Mouse (Mus musculus) right cerebral cortex, postnatal 36 days (tissue): ENCODE data around the gene Mrps16.

Source experiments
- DNase-seq, 2 experiments: peaks; one replicate each; pipeline ENCODE4 v3.0.0; 2022; ENCODE audit warnings: low spot score in 2 of 2, mixed read lengths in 1 of 2

Gene Mrps16

DNA sequence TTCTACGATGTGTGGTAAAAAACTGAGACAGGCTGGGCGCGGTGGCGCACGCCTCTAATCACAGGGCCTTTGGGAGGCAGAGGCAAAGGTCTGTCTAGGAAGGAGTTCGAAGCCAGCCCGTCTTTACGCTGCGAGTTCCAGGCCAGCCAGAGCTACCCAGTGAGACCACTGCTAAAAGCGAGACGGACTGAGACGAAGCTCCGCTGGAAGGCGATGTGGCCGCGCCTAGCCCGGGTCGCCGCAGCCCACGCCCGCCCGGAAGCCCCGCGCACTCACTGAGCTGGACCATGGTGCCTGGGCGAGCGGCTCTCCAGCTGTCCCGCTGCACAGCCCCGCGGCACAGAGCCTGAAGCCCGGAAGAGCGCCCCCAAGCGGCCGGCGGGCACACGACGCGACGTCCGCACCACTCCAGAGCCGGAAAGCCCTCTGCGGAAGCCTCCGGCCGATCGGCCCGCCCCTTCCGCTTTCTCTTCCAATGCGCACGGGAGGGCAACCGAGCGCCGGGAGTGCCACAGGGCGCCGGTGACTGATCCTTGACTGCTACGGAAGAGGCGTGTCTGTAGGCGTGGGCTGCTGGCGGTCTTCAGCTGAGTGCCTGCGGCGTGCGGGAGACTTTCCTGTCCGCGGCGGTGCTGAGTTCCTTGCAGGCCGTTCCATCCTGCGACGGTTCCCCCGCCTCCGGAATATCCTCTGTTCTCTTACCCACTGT is at the start of gene Mrps16:
Mrps16 (minus strand) TSS at position 430 of the 709 bp plus-strand sequence.
- peak; percentile 92 to 95 for DNase-seq

DNA sequence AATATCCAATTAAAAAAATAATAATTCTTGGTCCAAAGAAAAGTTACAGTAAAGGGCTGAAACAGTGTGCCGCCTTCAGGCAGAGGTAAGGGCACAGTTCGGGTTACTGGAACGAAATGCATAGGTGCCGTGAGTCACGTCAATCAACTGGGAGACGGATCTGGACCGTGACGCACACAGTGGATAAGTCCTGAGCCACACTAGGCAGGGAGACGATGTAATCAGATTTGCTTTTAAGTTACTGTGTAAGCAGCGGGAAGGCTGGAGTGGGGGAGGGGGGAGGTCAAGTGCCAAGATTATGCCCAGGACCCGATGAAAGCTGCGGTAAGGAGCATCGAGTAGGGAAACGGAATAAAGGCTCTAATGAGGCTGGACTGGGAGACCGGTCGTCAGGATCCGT is 48.8 kb upstream of the Mrps16 start:
- no peak for DNase-seq

DNA sequence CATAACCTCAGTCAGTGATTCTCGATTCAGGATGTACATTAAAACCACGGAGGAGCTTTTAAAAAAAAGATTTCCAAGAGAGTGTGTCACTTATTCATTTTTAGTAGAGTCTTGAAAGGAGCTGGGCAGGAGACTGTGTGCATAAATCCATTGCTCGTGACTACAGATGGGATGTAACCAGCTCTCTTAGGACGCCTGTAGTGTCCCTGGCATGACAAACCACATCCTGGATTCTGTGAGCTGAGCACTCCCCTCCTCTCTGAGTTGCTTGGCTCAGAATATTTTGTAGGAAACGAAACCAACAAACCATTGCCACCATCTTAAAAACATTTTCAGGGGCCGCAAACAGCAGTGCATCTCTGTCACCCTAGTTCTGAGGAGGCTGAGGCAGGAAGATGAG is 43.5 kb upstream of the Mrps16 start:
- no peak for DNase-seq

DNA sequence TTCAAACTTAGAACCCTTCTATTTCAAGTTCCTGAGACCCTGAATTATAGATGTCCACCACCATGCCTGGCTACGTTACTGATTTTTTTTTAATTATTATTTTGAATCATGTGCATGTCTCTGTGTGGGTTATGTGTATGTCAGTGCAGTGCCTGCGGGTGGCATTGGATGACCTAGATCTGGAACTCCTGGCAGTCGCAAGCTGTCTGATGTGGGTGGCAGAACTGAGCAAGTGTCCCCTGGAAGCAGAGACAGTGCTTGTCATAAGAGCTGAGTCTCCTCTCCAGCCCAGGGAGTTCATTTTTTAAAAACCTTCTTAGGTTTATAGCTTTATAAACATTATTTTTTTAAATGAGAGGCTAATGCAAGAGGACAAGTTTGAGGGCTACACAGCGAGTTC is 39.0 kb upstream of the Mrps16 start:
- no peak for DNase-seq

DNA sequence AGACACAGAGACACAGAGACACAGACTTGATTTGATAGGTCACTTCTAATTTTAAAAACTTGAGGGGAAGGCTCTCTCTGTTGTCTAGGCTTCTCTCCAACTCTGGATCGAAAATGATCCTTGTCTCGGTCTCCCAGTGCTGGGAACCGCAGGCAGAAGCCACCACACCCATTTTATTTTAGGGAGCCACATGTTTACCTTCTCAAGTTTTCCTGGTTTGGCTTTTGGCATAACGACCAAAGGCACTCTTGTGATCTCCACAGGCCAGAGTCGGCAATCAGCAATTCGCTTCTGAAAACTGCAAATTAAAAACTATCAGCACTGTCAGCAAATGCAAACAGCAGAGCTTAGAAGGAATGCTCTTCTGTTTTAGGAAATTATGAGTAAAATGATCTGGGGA is 38.3 kb upstream of the Mrps16 start:
- no peak for DNase-seq

DNA sequence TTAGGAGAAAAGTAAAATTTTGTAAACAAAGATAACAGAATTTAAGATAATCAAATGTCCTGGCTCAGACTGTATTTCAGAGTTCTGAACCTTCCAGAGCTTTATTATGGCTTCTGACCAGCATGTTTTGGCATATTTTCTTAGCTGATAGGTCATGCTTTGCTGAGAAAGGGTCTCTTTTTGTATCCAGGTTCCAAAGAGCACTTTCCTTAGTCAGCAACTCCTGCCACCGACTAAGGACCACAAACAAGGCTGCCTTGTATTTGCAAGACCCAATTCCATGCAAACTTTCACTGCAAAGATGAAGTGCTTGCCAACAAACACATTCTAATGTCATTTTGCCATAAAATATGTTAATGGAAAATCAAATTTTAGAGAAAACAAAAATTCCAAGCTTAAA is 36.4 kb upstream of the Mrps16 start:
- no peak for DNase-seq

DNA sequence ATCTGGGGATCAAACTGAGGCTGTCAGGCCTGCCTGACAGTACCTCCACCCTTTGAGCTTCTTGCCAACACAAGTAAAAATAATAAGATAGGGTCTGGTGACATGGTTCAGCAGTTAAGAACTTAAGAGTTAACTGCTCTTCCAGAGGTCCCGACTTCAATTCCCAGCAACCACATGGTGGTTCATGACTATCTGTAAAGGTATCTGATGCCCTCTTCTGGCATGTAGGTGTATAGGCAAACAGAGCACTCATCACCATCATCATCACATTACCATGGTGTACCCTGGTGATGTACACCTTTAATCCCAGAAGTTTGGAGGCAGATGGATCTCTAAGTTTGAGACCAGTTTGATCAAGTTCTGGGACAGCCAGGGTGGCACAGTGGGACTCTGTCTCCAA is 35.2 kb upstream of the Mrps16 start:
- DNase-seq, result no peak

DNA sequence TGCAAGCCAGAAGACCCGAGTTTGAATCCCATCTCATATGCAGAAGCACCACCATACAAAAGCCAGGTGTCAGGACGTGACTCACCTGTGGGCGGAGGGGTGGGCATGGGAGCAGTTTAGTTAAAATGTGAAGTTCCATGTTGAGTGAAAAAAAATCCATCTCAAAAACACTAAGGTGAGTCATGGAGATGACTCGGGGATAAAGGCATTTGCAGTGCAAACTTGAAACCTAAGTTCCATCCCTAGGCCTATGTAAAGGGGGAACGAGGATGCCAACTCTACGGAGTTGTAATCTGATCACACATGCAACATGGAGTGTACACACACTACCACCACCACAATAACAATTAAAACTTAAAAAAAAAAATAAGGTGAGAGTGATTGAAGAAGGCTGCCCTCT is 29.6 kb upstream of the Mrps16 start:
- DNase-seq, result no peak

DNA sequence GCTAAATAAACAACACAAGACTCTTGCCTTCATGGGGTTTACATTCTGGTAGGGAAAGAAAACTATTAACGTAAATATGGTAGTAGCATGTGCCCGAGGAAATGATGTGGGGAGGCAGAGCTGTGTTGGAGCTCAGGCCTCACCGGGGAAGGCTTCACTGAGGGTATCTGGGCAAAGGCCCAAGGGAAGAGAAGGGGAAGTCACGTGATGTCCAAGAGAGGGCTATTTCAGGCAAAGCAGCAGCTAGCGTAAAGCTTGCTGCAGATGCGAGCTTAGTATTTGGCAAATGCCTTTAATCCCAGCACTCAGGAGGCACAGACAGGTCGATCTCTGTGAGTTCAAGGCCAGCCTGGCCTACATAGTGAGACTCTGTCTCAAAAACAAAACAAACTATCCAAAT is 28.8 kb upstream of the Mrps16 start:
- DNase-seq, result no peak

DNA sequence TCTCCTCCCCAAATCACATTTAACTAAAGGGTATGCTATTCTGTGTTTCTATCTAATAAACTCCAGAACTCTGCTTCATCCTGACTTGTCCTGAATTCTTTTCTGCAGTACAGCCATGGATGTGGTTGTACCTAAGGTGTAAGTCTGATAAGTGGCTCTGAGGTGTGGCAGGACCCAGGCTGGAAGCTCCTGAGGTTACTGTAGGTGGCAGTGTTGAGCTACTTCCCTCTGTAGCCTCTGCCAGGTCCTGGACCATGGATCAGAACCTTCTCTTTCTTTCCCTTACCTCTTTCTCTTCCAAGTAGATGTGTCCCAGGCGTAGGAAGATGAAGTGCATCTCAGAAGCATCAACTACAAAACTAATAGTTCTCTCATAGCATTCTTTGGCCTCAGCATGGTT is 6.6 kb upstream of the Mrps16 start:
- no peak for DNase-seq

DNA sequence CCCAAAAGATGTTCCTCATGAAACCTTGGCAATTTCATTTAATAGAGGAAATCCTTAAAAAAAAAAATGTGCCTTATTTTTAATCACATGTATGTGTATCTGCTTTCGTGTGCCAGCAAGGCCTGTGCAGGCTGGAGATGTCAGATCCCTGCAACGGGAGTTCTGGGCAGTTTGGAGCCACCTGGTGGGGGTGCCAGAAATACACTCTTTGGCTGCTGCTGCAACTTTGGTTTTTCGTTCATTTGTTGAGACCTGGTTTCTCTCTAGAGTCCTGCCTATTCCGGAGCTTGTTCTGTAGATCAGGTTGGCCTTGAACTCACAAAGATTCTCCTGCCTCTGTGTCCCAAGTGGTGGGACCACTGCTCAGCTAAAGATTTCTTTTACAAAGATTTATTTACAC is 5.4 kb upstream of the Mrps16 start:
- no peak for DNase-seq

DNA sequence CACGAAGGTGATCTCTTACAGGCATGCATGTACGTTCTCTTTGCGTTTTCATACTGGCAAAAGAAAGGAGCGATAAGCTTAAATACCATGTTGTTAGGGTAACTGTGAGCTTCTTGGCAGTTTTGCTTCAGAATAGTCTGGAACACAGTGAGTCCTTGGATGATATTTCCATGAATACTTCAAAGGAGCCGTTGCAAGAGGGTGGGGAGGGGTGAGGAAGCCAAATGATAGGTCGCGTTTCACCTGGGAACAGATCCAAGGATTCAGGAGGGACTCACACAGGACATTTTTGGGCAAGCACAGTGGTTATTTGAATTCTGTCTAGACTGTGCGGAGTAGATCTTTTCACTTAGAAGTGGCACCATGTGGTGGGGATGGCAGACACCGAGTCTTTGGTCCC is 3.8 kb upstream of the Mrps16 start:
- no peak for DNase-seq

DNA sequence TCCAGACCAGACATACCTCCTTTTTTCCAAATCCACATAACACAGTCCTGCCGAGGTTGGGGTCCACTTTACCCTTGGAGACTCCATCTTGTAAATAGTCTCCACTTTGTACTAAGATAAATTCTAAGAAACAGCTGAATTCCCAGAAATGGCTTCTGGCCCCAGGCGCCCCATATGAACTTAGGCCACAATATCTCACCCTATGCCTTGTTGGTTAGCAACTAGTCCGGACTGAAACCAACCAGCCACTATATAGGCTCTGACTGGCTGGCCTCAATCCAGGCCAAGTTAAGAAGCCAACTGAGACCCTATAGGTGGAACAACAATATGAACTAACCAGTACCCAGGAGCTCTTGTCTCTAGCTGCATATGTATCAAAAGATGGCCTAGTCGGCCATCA is 1.1 kb downstream of the Mrps16 start:
- DNase-seq, result no peak

DNA sequence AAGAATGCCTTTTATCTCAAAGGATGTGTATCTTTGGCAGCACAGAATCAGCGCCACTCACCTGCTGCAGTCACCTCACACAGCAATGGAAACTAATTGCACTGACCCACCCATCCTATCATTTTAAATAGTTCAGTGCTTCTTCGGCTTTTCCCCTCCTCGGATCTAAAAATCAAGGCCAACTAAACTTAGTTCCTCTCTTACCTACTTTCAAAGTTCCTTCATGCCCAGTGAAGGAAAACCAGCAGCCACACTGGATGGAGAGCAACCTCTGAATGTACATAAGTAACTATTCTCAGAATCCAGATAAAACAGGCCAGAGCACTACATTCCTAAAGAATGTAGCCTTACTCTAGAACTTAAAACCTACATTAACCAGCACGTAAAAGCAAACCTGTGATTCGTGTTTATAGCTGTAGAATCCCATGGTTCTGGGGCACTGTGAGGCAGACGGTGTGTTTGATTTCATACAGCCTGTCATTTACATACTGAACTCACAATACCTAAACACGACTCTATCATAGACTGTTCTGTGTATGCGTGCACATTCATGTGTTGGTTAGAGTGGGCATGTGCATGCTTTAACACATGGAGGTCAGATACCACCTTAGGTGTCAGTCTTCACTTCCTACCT is 3.9 kb downstream of the Mrps16 start:
- no peak for DNase-seq

DNA sequence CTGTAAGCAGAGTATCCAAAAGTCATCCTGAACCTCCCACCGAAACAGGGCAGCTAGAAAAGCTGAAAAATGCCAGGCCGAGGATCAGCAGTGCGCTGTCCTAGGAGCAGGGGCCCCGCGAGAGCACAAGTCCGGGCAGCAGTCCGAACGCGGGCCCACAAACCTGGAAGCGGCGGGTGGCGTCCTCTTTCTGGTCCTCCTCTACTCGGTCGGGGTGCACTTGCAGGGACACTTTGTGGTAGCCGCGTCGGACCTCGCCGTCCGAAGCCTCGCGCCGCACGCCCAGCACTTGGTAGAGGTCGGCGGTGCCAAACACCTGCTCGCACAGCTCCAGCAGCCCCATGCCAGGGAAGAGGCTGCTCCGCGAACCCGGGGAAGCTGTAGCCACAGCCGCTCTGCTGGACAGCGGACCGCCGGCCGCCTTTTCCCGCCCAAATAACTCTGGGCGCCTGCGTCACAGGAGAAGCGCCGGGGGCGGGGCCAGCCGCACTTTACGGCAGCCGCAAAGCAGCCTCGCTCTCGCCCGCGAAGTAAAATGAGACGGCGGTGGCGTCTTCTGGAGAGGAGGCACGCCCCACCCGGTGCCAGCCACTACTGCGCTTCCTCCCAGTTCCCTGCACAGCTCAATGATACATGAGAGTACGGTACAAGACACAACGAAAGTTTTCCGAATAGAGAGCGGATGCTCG is 4.8 kb downstream of the Mrps16 start, which contains the start of gene Dnajc9:
Dnajc9 (minus strand) TSS at position 470 of the 689 bp plus-strand sequence.
- DNase-seq, result peak; percentile 92 to 93

DNA sequence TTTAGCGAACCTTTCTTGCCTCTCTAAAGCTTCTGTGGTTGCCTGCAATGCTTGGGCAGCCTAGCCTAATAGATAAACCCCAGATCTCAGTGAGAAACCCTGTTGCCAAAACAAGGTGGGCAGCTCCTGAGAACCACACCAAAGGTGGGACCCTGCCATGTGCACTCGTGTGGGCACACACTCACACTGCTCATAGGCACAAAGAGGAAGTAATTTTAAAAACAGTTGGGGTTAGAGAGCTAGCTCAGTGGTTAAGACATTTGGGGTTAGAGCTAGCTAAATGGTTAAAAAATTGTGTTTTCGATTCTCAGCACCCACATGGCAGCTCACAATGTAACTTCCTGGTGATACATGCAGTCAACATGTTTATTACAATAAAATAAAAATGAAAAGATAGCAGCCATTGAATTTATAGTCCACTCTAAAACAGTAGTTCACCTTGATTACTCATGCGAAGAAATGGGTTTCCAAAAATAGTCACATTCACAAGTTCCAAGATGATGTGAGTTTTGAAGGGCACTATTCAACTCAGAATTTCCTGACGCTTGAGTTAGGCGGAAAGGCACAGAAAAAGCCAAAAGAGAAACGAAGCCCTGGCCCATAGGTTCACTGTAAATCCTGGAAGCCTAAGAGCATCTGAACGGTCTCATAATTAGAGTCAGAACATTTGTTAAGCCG is 13.5 kb downstream of the Mrps16 start:
- DNase-seq, result no peak

DNA sequence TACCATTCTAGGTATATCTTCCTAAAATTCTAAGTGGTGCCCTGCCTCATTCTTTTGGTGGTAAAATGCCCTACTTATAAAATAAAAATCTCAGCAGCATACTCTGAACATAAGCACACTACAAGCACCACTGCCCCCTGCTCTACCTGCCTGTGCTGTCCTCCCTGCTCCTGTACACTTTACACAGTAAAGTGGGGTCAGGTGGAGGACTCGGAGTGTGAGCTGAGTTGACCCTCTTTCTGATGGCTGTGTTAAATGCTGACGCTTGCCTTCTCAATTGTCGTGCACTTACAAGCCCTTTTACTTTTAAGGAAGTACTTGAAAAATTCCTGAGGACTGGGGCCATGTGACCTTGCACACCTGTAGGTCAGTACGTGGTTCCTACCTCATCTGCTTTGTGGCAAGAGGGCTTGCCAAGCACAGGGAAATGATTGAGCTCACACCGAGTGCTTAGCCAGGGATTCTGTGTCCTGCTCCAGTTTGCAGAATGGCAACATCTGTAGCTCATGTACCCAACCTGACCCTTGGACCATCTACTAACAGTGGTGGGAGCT is 14.3 kb downstream of the Mrps16 start:
- no peak for DNase-seq

DNA sequence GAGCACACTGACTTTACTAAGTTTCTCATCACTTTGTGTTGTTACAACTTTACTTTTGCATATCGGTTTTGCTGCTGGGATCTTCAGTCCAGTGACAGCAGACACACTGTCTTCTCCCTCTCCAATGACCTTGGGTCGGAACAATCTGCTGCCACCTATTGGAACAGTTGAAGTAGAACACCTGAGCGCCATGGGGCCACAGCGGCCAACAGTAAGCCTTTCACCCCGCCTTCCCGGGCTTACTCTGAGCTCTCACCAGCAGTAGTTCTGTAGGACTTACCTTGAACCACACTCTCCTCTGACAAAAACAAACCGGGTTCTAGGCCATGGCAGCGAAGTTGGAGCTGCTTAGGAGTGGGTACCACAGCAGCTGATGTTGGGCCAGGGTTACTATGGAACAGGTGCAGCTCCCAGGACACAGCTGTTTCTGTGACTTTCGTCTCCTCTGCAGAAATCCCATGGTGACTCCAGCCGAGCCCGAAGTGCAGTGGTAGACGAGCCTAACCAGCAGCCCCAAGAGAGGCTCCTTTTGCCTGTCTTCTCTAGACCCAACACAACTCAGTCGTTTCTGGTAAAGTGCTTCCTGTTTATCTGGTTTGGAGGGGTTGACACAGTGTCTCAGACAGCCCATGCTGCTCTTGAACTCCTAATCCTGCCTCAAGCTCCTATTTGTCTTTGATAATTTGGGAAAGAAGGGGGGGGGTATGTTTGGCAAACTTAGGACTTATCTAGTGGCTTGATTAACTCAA is 14.9 kb downstream of the Mrps16 start:
- DNase-seq, result no peak

DNA sequence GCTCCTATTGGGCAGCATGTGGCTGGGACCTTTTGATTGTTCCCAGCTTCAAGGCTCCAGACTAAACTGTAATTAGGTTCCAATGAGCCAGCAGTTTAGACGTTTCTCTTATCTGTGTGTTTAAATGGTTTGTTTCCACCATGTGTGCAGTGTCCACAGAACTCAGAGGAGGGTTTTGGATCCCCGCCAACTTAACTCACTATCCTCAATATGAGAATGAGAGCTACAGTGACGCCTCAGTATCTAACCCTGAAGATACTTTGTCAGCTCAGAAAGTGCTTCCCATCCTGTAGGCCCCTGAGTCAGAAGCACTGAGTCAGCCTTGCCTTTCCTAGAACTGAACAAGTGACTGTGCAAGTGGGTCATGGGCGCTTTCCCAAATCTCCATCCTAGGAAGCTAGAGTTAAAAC is 16.3 kb downstream of the Mrps16 start:
- DNase-seq, result no peak

DNA sequence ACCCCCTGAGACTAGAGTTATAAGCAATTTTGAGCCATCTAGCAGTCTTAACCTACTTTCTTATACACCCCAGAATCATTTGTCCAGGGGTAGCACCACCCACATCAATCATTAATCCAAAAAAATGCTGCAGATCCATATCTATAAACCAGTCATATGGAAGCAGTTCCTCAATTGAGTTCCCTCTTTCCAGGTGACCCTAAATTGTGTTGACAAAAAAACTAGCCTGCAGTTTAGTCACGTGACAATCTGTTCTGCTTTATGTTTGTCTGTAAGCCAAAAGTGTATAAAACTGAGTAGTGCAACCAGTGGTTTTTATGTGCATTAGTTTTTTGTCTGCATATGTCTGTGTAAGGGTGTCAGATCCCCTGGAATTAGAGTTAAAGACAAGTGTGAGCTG is 21.6 kb downstream of the Mrps16 start:
- DNase-seq, result no peak

DNA sequence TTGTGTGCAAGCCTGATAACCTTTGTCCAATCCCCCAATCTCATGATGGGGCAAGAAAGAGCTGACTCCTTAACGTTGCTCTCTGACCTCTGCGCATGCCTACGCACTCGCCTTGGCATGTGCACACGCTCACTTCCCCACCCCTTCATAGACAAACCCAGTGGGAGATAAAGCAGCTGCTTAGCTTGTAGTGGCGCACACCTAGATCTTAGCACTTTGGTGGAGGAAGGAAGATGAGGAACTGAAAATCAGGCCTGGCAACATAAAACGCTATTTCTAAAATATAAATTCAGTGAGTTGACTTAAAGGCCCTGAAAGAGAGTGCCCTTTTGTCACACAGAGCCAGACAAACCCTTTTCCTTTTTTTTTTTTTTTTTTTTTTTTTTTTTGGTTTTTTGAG is 22.6 kb downstream of the Mrps16 start:
- no peak for DNase-seq
